Mouse (Mus musculus) forebrain, embryonic 11.5 days (tissue): ENCODE measurements at regions not wholly inside any gene's neighbourhood (a gene's known extent, or its start where the extent isn't known, plus 50 kb on each side); places are given as distances from the start of the nearest gene placed in this dataset.

Experiments
- ATAC-seq: fragments of 200-750 bp; cut with Nextera tagmentation; replicated peaks from 2 replicates; pipeline ENCODE4 v1.8.0; 2017; ENCODE audit warnings: moderate TSS enrichment; ENCODE audit not compliant: low FRiP score
- DNase-seq: peaks from one replicate; pipeline ENCODE4 v3.0.0-alpha.2; 2017; ENCODE audit warnings: low spot score
- H3K27ac ChIP-seq: fragments of 300-500 bp; sonication (generic); 2 replicates; pipeline ENCODE4 v1.5.1; 2014; ENCODE audit warnings: low read depth, low read length
- H3K27me3 ChIP-seq: fragments of 300-500 bp; sonication (generic); 2 replicates; pipeline ENCODE4 v1.6.1; 2014; ENCODE audit warnings: mild to moderate bottlenecking, low read length, mixed read lengths; ENCODE audit not compliant: control insufficient read depth, insufficient read depth
- H3K36me3 ChIP-seq: fragments of 300-500 bp; sonication (generic); 2 replicates; pipeline ENCODE4 v1.6.1; 2014; ENCODE audit warnings: mild to moderate bottlenecking, low read length, moderate library complexity, mixed read lengths; ENCODE audit not compliant: control insufficient read depth, insufficient read depth
- H3K4me1 ChIP-seq: fragments of 300-500 bp; sonication (generic); replicated peaks from 2 replicates; pipeline ENCODE4 v1.6.1; 2014; ENCODE audit warnings: low read length, mixed read lengths; ENCODE audit not compliant: control insufficient read depth, insufficient read depth
- H3K4me2 ChIP-seq: fragments of 300-500 bp; sonication (generic); 2 replicates; pipeline ENCODE4 v1.6.1; 2014; ENCODE audit warnings: low read depth, mild to moderate bottlenecking, low read length, moderate library complexity, mixed read lengths; ENCODE audit not compliant: severe bottlenecking
- H3K4me3 ChIP-seq: fragments of 300-500 bp; sonication (generic); 2 replicates; pipeline ENCODE4 v1.5.1; 2014; ENCODE audit warnings: low read depth, low read length
- H3K9ac ChIP-seq: fragments of 300-500 bp; sonication (generic); 2 replicates; pipeline ENCODE4 v1.6.1; 2014; ENCODE audit warnings: low read length
- H3K9me3 ChIP-seq: fragments of 300-500 bp; sonication (generic); 2 replicates; pipeline ENCODE4 v1.6.1; 2016; ENCODE audit warnings: low read length, mixed read lengths; ENCODE audit not compliant: control insufficient read depth
- WGBS: fragments of 180-500 bp; shearing (Covaris S2); extraction: QIAGEN DNeasy Blood & Tissue Kit; methylation state at CpG from one replicate; pipeline ENCODE4 v1.1.7; 2014; 5-methylcytosine and 5-hydroxymethylcytosine counted together

- Histone ChIP-seq H3K4me1 (no peaks in the 10 kb centered on the region), H3K27me3 (no peaks in the 10 kb centered on the region), H3K4me2 (no peak overlapping the region), H3K9ac (no peak overlapping the region), H3K36me3 (no peaks in the 10 kb centered on the region), H3K27ac (no peak overlapping the region), H3K9me3 (no peaks in the 10 kb centered on the region), H3K4me3 (no peak overlapping the region)
- ATAC-seq (no peak), DNase-seq (no peak)
- 93% methylated on average over 2 of the region's 2 CpGs for WGBS
Measured at GRCm38 (mm10) chr13:16325661-16326060, 314.0 kb downstream of the Inhba start.

GRCm38 (mm10) chr13:16341727-16342126, 330.1 kb downstream of the Inhba start:
- 81% methylated on average over 1 of the region's 1 CpGs for WGBS
- Histone ChIP-seq H3K27ac (no peak overlapping the region), H3K4me1 (no peaks in the 10 kb centered on the region), H3K4me3 (no peak overlapping the region), H3K27me3 (no peaks in the 10 kb centered on the region), H3K4me2 (no peak overlapping the region), H3K9me3 (no peaks in the 10 kb centered on the region), H3K36me3 (no peaks in the 10 kb centered on the region), H3K9ac (no peak overlapping the region)
- no peak for DNase-seq
- no peak for ATAC-seq

GRCm38 (mm10) chr13:16342171-16342570, 330.5 kb downstream of the Inhba start:
- 78% methylated on average over 4 of the region's 4 CpGs for WGBS
- Histone ChIP-seq H3K36me3 (no peaks in the 10 kb centered on the region), H3K4me2 (no peak overlapping the region), H3K4me1 (no peaks in the 10 kb centered on the region), H3K4me3 (no peak overlapping the region), H3K27ac (no peak overlapping the region), H3K27me3 (no peaks in the 10 kb centered on the region), H3K9ac (no peak overlapping the region), H3K9me3 (no peaks in the 10 kb centered on the region)
- no peak for ATAC-seq
- no peak for DNase-seq

GRCm38 (mm10) chr13:16343280-16343945, 331.8 kb downstream of the Inhba start:
- no peaks in the 10 kb centered on the region for H3K36me3 ChIP-seq
- no peaks in the 10 kb centered on the region for H3K4me1 ChIP-seq
- no peak overlapping the region for H3K4me2 ChIP-seq
- no peak overlapping the region for H3K9ac ChIP-seq
- no peak overlapping the region for H3K4me3 ChIP-seq
- H3K27ac ChIP-seq, result no peak overlapping the region
- WGBS, result 86% methylated on average over 4 of the region's 4 CpGs
- H3K27me3 ChIP-seq, result no peaks in the 10 kb centered on the region
- no peak for ATAC-seq
- DNase-seq, result no peak
- H3K9me3 ChIP-seq, result no peaks in the 10 kb centered on the region

- no peaks in the 10 kb centered on the region for H3K4me1 ChIP-seq
- H3K9ac ChIP-seq, result no peak overlapping the region
- no peaks in the 10 kb centered on the region for H3K9me3 ChIP-seq
- H3K4me3 ChIP-seq, result no peak overlapping the region
- no peak overlapping the region for H3K27ac ChIP-seq
- ATAC-seq (no peak), DNase-seq (no peak)
- H3K27me3 ChIP-seq, result no peaks in the 10 kb centered on the region
- 20% methylated on average over 1 of the region's 1 CpGs for WGBS
- no peak overlapping the region for H3K4me2 ChIP-seq
- no peaks in the 10 kb centered on the region for H3K36me3 ChIP-seq
Measured at GRCm38 (mm10) chr13:16349353-16349752, 337.7 kb downstream of the Inhba start.

GRCm38 (mm10) chr13:16350061-16350460, 338.4 kb downstream of the Inhba start:
- H3K4me2 ChIP-seq, result no peak overlapping the region
- no peak overlapping the region for H3K27ac ChIP-seq
- H3K27me3 ChIP-seq, result no peaks in the 10 kb centered on the region
- H3K4me1 ChIP-seq, result no peaks in the 10 kb centered on the region
- WGBS, result 89% methylated on average over 3 of the region's 3 CpGs
- no peak for ATAC-seq
- no peak overlapping the region for H3K4me3 ChIP-seq
- H3K36me3 ChIP-seq, result no peaks in the 10 kb centered on the region
- no peak for DNase-seq
- no peaks in the 10 kb centered on the region for H3K9me3 ChIP-seq
- H3K9ac ChIP-seq, result no peak overlapping the region

- no peak for DNase-seq
- no peak for ATAC-seq
- Histone ChIP-seq H3K4me2 (no peak overlapping the region), H3K4me1 (no peaks in the 10 kb centered on the region), H3K9ac (no peak overlapping the region), H3K27me3 (no peaks in the 10 kb centered on the region), H3K4me3 (no peak overlapping the region), H3K9me3 (no peaks in the 10 kb centered on the region), H3K36me3 (no peaks in the 10 kb centered on the region), H3K27ac (no peak overlapping the region)
- WGBS, result 95% methylated on average over 1 of the region's 1 CpGs
Measured at GRCm38 (mm10) chr13:16355316-16355715, 343.7 kb downstream of the Inhba start.

- Histone ChIP-seq H3K4me2 (no peak overlapping the region), H3K9me3 (no peaks in the 10 kb centered on the region), H3K27ac (no peak overlapping the region), H3K4me1 (no peaks in the 10 kb centered on the region), H3K9ac (no peak overlapping the region), H3K4me3 (no peak overlapping the region), H3K36me3 (no peaks in the 10 kb centered on the region), H3K27me3 (no peaks in the 10 kb centered on the region)
- no peak for ATAC-seq
- no peak for DNase-seq
- WGBS, result 91% methylated on average over 5 of the region's 5 CpGs
Measured at GRCm38 (mm10) chr13:16379492-16379891, 367.8 kb downstream of the Inhba start.

GRCm38 (mm10) chr13:16379949-16380348, 368.3 kb downstream of the Inhba start:
- no peak overlapping the region for H3K27ac ChIP-seq
- H3K4me1 ChIP-seq, result no peaks in the 10 kb centered on the region
- ATAC-seq (no peak), DNase-seq (no peak)
- no peak overlapping the region for H3K4me2 ChIP-seq
- H3K9ac ChIP-seq, result no peak overlapping the region
- no peaks in the 10 kb centered on the region for H3K27me3 ChIP-seq
- WGBS, result 95% methylated on average over 2 of the region's 2 CpGs
- H3K4me3 ChIP-seq, result no peak overlapping the region
- H3K9me3 ChIP-seq, result no peaks in the 10 kb centered on the region
- H3K36me3 ChIP-seq, result no peaks in the 10 kb centered on the region
